ENCODE assay signal across 10 mouse cellular contexts in the genomic region with DNA sequence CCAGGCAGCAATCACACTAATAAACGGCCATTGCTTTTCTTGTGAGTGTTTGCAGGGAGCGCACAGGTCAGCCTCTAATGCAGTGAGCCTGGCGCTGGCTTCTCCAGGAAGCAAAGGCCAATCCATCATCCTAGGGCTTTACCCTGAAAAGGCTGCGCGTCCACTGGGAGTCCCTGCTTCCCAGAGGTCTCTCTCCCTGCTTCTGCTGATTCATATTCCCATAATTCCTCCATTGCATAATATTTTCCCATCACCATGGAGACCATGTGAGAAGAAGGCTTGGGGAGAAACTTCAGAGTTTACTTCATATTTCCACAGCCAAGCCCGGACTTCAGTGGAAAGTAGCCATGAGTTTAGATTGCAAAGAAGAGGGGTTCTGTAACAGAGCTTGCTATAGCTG. TPM values are rescaled to one million over a fixed set of nuclear protein-coding genes. Genes with fewer than 3 reads are reported as not detected.
DNase-seq lines count a peak whose midpoint lies in the region; ATAC-seq and TF ChIP-seq lines count a peak whose summit lies in the region.
"Had no signal": no experiment of that assay in that cellular context is flagged by ENCODE, and none has a peak within 500 bp of the region (broad histone marks: within the 10 kb centered on the region; RNA-seq: fewer than 3 reads in every experiment).

No protein-coding gene starts in this region.

- H3K9ac ChIP-seq in hindbrain, embryonic 14.5 days, result no peak overlapping the region
- H3K9ac ChIP-seq in liver, adult 2 months (ENCODE audit: low read depth, low read length), result no peak overlapping the region
- H3K9ac ChIP-seq: midbrain, embryonic 12.5 days had no signal

- no peak for TF ChIP-seq POLR2A in liver, adult 2 months (IDR thresholded peaks at IDR 0.05; ENCODE audit: extremely low read depth, insufficient read depth, low read length)

- H3K27me3 ChIP-seq in hindbrain, embryonic 14.5 days (ENCODE audit: control insufficient read depth, insufficient read depth, low read length), result no peaks in the 10 kb centered on the region
- no peaks in the 10 kb centered on the region for H3K27me3 ChIP-seq in liver, adult 2 months (ENCODE audit: control insufficient read depth, insufficient read depth, low read length)
- H3K27me3 ChIP-seq: midbrain, embryonic 12.5 days had no signal

- 44% methylated on average over 6 of the region's 6 CpGs for WGBS in hindbrain, embryonic 14.5 days
- 72% methylated on average over 6 of the region's 6 CpGs for WGBS in liver, adult 2 months

- H3K4me1 ChIP-seq in hindbrain, embryonic 14.5 days (replicated peaks; ENCODE audit: control insufficient read depth, insufficient read depth, low read length), result no peaks in the 10 kb centered on the region
- H3K4me1 ChIP-seq in liver, adult 2 months (ENCODE audit: control insufficient read depth, insufficient read depth, low read length), result no peaks in the 10 kb centered on the region

- H3K79me2 ChIP-seq in liver, adult 2 months (ENCODE audit: control insufficient read depth, insufficient read depth, low read length), result no peaks in the 10 kb centered on the region

- no peak for TF ChIP-seq CTCF in layer of hippocampus, adult 2 months (conservative IDR thresholded peaks at IDR 0.05)
- no peak for TF ChIP-seq CTCF in liver, adult 2 months (IDR thresholded peaks at IDR 0.05; ENCODE audit: low read depth, low read length)

- peak in 1 of 2 experiments; percentile 56 for DNase-seq in layer of hippocampus, adult 2 months (ENCODE audit: low spot score in 2 of 2)
- no peak for DNase-seq in layer of hippocampus, adult 11-12 months (ENCODE audit: low spot score)
- DNase-seq in adrenal gland, postnatal 36 days, result peak; percentile 69 to 71
- DNase-seq in hindbrain, embryonic 14.5 days (ENCODE audit: low spot score), result no peak
- peak; percentile 6 for DNase-seq in liver, adult 2 months (ENCODE audit: extremely low read depth, low read depth, low spot score)
- DNase-seq in thymus, postnatal 36 days, result no peak
- no peak for DNase-seq in thymus, postnatal 14 days
- DNase-seq in cerebellum, adult 9-10 months, result no peak

- no peak overlapping the region for H3K4me3 ChIP-seq in layer of hippocampus, adult 2 months
- H3K4me3 ChIP-seq in hindbrain, embryonic 14.5 days (replicated peaks; ENCODE audit: low read length), result no peak overlapping the region
- H3K4me3 ChIP-seq in liver, adult 2 months (ENCODE audit: insufficient read depth, low read depth, low read length), result no peak overlapping the region
- H3K4me3 ChIP-seq: midbrain, embryonic 12.5 days had no signal

- H3K36me3 ChIP-seq in hindbrain, embryonic 14.5 days (replicated peaks; ENCODE audit: control insufficient read depth, insufficient read depth), result no peaks in the 10 kb centered on the region
- no peaks in the 10 kb centered on the region for H3K36me3 ChIP-seq in liver, adult 2 months (ENCODE audit: control insufficient read depth, insufficient read depth, low read length)
- H3K36me3 ChIP-seq: G1E; midbrain, embryonic 12.5 days had no signal

- no peak overlapping the region for H3K4me2 ChIP-seq in hindbrain, embryonic 14.5 days (replicated peaks)
- H3K4me2 ChIP-seq: midbrain, embryonic 12.5 days had no signal

- H3K9me3 ChIP-seq in hindbrain, embryonic 14.5 days (ENCODE audit: control insufficient read depth, low read length), result no peaks in the 10 kb centered on the region
- H3K9me3 ChIP-seq: midbrain, embryonic 12.5 days had no signal

- no peak for ATAC-seq in hindbrain, embryonic 14.5 days (ENCODE audit: low FRiP score)

- peak overlapping the region; percentile 79 for H3K27ac ChIP-seq in layer of hippocampus, adult 2 months
- H3K27ac ChIP-seq in hindbrain, embryonic 14.5 days, result 0 out of 2 replicates have a peak overlapping the region, but pooled peaks have one; percentile 20
- no peak overlapping the region for H3K27ac ChIP-seq in liver, adult 2 months (replicated peaks; ENCODE audit: insufficient read depth, low read depth, low read length)
- H3K27ac ChIP-seq: midbrain, embryonic 12.5 days had no signal

RNA-seq across cellular contexts. Expression of gene Eml1, which starts 33.2 kb away (rescaled TPM):
- total RNA-seq in layer of hippocampus, adult 2 months (2021), result 10 to 100 TPM; 46.6 to 47.4 TPM
- total RNA-seq in adrenal gland, postnatal 36 days (2021), result 10 to 100 TPM; 16.6 to 44.6 TPM
- 55.1 and 61.8 TPM in 2 replicates for polyA plus RNA-seq in hindbrain, embryonic 14.5 days (2014; fragmentation: Nextera tagmentation; extraction: Ambion mirVana)
- total RNA-seq in liver, adult 2 months (2014; rRNA removed), result 2.6 and 2.9 TPM in 2 replicates
- 1.3 and 2.0 TPM in 2 replicates for polyA plus RNA-seq in liver, adult 2 months (2012; rRNA removed)
- polyA plus RNA-seq: G1E had no signal

Comparison
In these comparisons a context has a peak if more than half of its experiments do, and no peak if none do; other contexts are left out.
1. DNase-seq: peak in adrenal gland, postnatal 36 days (2 of 2) and liver, adult 2 months (single experiment); none in layer of hippocampus, adult 11-12 months (single experiment), hindbrain, embryonic 14.5 days (single experiment), thymus, postnatal 36 days (0 of 2), thymus, postnatal 14 days (single experiment) and cerebellum, adult 9-10 months (single experiment).